Mouse (Mus musculus) central nervous system, embryonic 11.5 days (tissue): ENCODE results near the gene Aida. TPM values are rescaled to one million over a fixed set of nuclear protein-coding genes. Genes with fewer than 3 reads are reported as not detected.

Experiments used
- polyA plus RNA-seq: library from polyadenylated mRNA; depleted of rRNA; stranded (reverse); fragments of >200 nt; gene quantifications from 2 replicates; pipeline ENCODE4 v1.2.3, GENCODE M21; 2012; rRNA removed

The Aida gene
- 77.2 and 88.0 TPM in 2 replicates for polyA plus RNA-seq

DNA sequence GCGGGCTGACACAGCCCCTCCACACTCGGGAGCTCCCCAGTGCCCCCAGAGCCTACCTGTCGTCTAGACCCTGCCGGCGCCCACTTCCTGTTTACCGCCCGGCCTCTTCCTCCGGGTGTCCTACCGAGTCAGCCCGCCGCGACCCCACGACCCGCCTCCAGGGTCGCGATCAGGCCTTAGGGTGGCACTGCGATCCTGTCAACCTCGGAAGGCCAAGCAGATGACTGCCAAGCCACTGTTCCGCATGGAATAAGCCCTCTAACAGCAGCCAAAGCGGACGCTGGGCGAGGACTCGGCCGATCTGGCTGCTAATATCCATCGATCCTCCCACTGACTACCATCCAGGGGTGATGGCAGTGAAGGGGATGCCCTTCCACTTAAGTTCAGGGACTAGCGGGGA is at the start of gene Aida:
Aida (plus strand) TSS at position 126 of the 400 bp plus-strand sequence.

DNA sequence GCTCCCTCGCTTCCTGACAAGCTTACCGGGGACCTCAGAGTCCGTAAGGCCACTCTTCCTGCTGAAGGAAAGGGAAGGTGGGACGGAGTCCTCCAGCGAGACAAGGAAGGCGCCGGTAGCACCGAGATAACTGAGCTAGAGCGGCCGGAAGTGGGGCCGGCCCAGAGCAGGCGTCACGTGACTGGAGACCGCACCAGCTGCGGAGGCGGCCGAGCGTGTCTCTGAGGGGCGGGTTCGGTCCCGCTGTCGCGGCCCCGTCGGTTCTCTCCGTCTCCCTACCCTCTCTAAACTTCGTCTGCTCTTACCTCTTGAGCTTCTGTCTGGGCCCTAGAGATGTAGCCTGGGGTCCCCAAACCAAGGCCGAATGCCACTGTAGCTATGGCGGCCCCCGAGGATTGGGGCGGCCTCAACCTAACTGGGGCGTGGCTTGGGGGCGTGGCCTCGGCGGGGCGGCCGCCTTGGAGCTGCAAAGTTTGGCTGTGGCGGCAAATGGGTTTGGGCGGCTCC is 540 bp downstream of the Aida start, which contains the start of gene Brox:
Brox (minus strand) TSS at position 393 of the 507 bp plus-strand sequence.

DNA sequence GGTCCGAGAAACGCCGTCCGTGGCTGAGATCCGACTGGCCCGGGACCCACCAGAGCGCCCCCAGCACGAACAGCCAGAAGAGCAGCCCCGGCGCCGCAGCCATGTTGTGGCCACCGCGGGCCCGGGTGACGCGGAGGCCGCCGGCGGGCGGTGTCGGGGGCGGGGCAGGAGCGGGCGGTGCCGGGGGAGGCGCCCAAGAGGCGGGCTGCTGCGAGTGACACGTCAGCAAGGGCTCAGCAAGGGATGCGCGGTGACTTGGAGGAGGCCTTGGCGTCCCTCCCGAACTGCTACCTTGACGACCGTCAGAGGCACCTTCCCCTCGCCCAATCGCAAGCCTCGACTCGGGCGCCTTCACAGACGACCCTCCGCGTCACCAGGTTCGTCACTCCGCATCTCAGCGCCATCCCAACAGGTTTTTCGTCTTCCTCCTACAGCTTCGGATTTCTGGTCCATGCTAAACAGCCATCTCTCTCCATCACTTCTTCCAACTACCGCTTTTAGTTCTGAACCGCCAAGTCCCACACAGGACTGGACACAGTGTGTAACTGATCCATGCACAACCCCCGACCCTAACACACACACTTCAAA is 73.1 kb downstream of the Aida start, which contains the start of gene Mia3:
Mia3 (minus strand) TSS at position 127 of the 588 bp plus-strand sequence.

Other genes starting within 250 kb of the Aida start
- 8.2 and 15.5 TPM in 2 replicates for gene Disp1, start 75.1 kb upstream of the Aida start, polyA plus RNA-seq
- 34.2 and 45.5 TPM in 2 replicates for gene Brox, start 679 bp downstream of the Aida start, polyA plus RNA-seq
- gene Mia3, start 73.0 kb downstream of the Aida start, polyA plus RNA-seq: 99.4 and 101 TPM in 2 replicates
- 34.1 and 45.5 TPM in 2 replicates for gene Taf1a, start 92.4 kb downstream of the Aida start, polyA plus RNA-seq
- 0.77 and 0.83 TPM in 2 replicates for gene Hhipl2, start 121.6 kb downstream of the Aida start, polyA plus RNA-seq